ENCODE assay signal across 8 mouse cellular contexts in genomic region chr5:123014753-123015701, GRCm38 (mm10). TPM values are rescaled to one million over a fixed set of nuclear protein-coding genes. Genes with fewer than 3 reads are reported as not detected.
DNase-seq lines count a peak whose midpoint lies in the region; ATAC-seq and TF ChIP-seq lines count a peak whose summit lies in the region.

TSS of gene Orai1 (plus strand) at chr5:123015074.

- peak within 1 kb of the TSS; percentile 77 for H3K9ac ChIP-seq in hindbrain, postnatal 0 days (replicated peaks; ENCODE audit: low read length)

- ATAC-seq in common myeloid progenitor, adult 5-6 weeks (replicated peaks; ENCODE audit: low read depth, poor library complexity, severe bottlenecking), result peak; percentile 84
- ATAC-seq in hindbrain, postnatal 0 days, result peak; percentile 96
- ATAC-seq in megakaryocyte, adult 5-6 weeks (ENCODE audit: poor library complexity, severe bottlenecking), result peak; percentile 91

- H3K9me3 ChIP-seq in hindbrain, postnatal 0 days (ENCODE audit: low read length), result no peaks in the 10 kb centered on the region

- peak within 1 kb of the TSS; percentile 91 for H3K4me3 ChIP-seq in gastrocnemius, adult 2 months
- H3K4me3 ChIP-seq in hindbrain, postnatal 0 days (ENCODE audit: low read length), result peak within 1 kb of the TSS; percentile 86
- peak within 1 kb of the TSS; percentile 56 for H3K4me3 ChIP-seq in left cerebral cortex, adult 2 months

- DNase-seq in ZHBTc4 (ENCODE audit: low read depth, low spot score), result peak; percentile 99
- peak; percentile 99 for DNase-seq in gastrocnemius, adult 2 months
- peak; percentile 97 for DNase-seq in hindbrain, postnatal 0 days (ENCODE audit: low spot score)
- DNase-seq in left cerebral cortex, adult 2 months (ENCODE audit: extremely low spot score in 1 of 2, low spot score in 2 of 2), result peak; percentile 94 to 96
- peak; percentile 93 to 96 for DNase-seq in right cerebral cortex, adult 2 months (ENCODE audit: low spot score in 2 of 2)
- peak; percentile 98 for DNase-seq in urinary bladder, postnatal 14 days (ENCODE audit: low spot score)

- H3K27ac ChIP-seq in gastrocnemius, adult 2 months, result peak within 1 kb of the TSS; percentile 98
- H3K27ac ChIP-seq in hindbrain, postnatal 0 days, result peak within 1 kb of the TSS; percentile 95
- peak within 1 kb of the TSS; percentile 84 for H3K27ac ChIP-seq in left cerebral cortex, adult 2 months

- H3K4me1 ChIP-seq in hindbrain, postnatal 0 days (ENCODE audit: insufficient read depth, low read length), result peaks cover 3% of the 10 kb centered on the region; the same call in 1 of the 2 replicates

- TF ChIP-seq CTCF in gastrocnemius, adult 2 months (IDR thresholded peaks at IDR 0.05), result no peak; the same call in 1 of the 2 replicates
- peak; percentile 41; the same call in 1 of the 2 replicates for TF ChIP-seq CTCF in hindbrain, postnatal 0 days (IDR thresholded peaks at IDR 0.05; ENCODE audit: low read depth)
- TF ChIP-seq CTCF in left cerebral cortex, adult 2 months (IDR thresholded peaks at IDR 0.05), result peak; percentile 12

- under 1% methylated on average over 96 of the region's 106 CpGs for WGBS in hindbrain, postnatal 0 days

- intact Hi-C loops in gastrocnemius, adult 2 months (cut with DNase I), result loop anchor here (2.0 to 5.0 kb wide), 3 partner anchors 32 to 88 kb away; partner anchors contain the start of gene Morn3
- intact Hi-C loops in left cerebral cortex, adult 2 months (cut with DNase I), result loop anchor here (1.0 to 2.0 kb wide), 2 partner anchors 27 to 90 kb away; no protein-coding TSS in a partner anchor

- H3K27me3 ChIP-seq in hindbrain, postnatal 0 days (ENCODE audit: insufficient read depth, low read length), result no peaks in the 10 kb centered on the region

- H3K4me2 ChIP-seq in hindbrain, postnatal 0 days (ENCODE audit: low read depth, low read length), result peak within 1 kb of the TSS; percentile 80

- H3K36me3 ChIP-seq in hindbrain, postnatal 0 days (ENCODE audit: insufficient read depth, low read length), result no peaks in the 10 kb centered on the region

RNA-seq across cellular contexts. Expression of gene Orai1, which starts in this region (rescaled TPM):
- 10.6 and 13.0 TPM in 2 replicates for total RNA-seq in common myeloid progenitor, adult 5-6 weeks (2017)
- total RNA-seq in gastrocnemius, adult 2 months (2021), result 10 to 100 TPM; 32.1 to 38.7 TPM
- total RNA-seq in hindbrain, postnatal 0 days (2014; rRNA removed), result 20.9 and 27.2 TPM in 2 replicates
- 16.8 and 18.3 TPM in 2 replicates for polyA plus RNA-seq in hindbrain, postnatal 0 days (2015; fragmentation: Nextera tagmentation; extraction: Ambion mirVana)
- total RNA-seq in left cerebral cortex, adult 2 months (2021), result 1 to 10 TPM; 6.9 to 9.5 TPM
- 80.5 and 87.4 TPM in 2 replicates for total RNA-seq in megakaryocyte, adult 5-6 weeks (2015)
- 21.0 and 21.8 TPM in 2 replicates for total RNA-seq in megakaryocyte, adult 5-6 weeks (2017)

Comparison
In these comparisons a context has a peak if more than half of its experiments do, and no peak if none do; other contexts are left out.
1. Peak in every context shown above with its lines: DNase-seq, ATAC-seq, H3K4me3 ChIP-seq and H3K27ac ChIP-seq.